In genomic region chr16:78517171-78517570, GRCm38 (mm10) we compare ENCODE assay signal across 11 mouse cellular contexts.
"Had no signal": no experiment of that assay in that cellular context is flagged by ENCODE, and none has a peak within 500 bp of the region (broad histone marks: within the 10 kb centered on the region; RNA-seq: fewer than 3 reads in every experiment).

No protein-coding gene starts in this region.

- DNase-seq: gastrocnemius, adult 2 months; gastrocnemius, postnatal 10 days; gastrocnemius, postnatal 25 days; heart, adult 18-20 months; heart, postnatal 10 days; heart, postnatal 4 days; kidney, adult 18-20 months; kidney, adult 8-10 months; kidney, postnatal 10 days; kidney, postnatal 25 days; kidney, postnatal 4 days had no signal
